Comparison of ENCODE assay signal across 28 mouse cellular contexts in the genomic region with DNA sequence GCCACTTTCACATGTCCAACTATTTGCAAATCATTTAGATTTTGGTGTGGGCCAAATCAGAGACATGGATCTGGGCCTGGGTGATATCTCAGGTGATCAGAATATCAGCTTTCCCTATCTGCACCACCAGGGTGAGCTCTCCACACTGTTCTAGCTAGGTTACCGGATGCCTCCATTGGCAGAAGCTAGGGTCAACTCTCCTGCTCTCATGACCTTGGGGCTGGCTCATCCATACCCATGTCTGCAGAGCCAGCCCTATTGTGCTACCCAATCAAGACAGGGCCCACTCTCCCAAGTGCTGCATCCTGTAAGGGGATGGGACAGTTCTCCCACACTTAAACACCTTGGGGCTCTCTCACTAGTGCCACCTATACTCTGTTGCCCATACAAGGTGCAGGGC.
DNase-seq lines count a peak whose midpoint lies in the region; ATAC-seq and TF ChIP-seq lines count a peak whose summit lies in the region.
"Had no signal": no experiment of that assay in that cellular context is flagged by ENCODE, and none has a peak within 500 bp of the region (broad histone marks: within the 10 kb centered on the region; RNA-seq: fewer than 3 reads in every experiment).

No protein-coding gene starts in this region.

- no peak overlapping the region for H3K27ac ChIP-seq in stomach, embryonic 14.5 days (ENCODE audit: low read length)
- H3K27ac ChIP-seq in stomach, postnatal 0 days (replicated peaks), result no peak overlapping the region
- H3K27ac ChIP-seq in ES-E14 (ENCODE audit: insufficient read depth, low read depth, low read length, poor library complexity, severe bottlenecking), result no peak overlapping the region
- H3K27ac ChIP-seq: embryonic facial prominence, embryonic 13.5 days; forebrain, embryonic 12.5 days; forebrain, embryonic 15.5 days; heart, adult 2 months; heart, embryonic 10.5 days; heart, embryonic 13.5 days; hindbrain, embryonic 13.5 days; hindbrain, postnatal 0 days had no signal

- H3K4me1 ChIP-seq in stomach, embryonic 14.5 days (ENCODE audit: control insufficient read depth, insufficient read depth, low read length), result no peaks in the 10 kb centered on the region
- H3K4me1 ChIP-seq in stomach, postnatal 0 days (replicated peaks; ENCODE audit: control insufficient read depth, insufficient read depth), result no peaks in the 10 kb centered on the region
- H3K4me1 ChIP-seq in ES-E14 (ENCODE audit: control insufficient read depth in 2 of 2, insufficient read depth in 2 of 2, low read length in 2 of 2, poor library complexity in 1 of 2), result no peaks in the 10 kb centered on the region
- H3K4me1 ChIP-seq: embryonic facial prominence, embryonic 13.5 days; forebrain, embryonic 12.5 days; forebrain, embryonic 15.5 days; heart, embryonic 10.5 days; heart, embryonic 13.5 days; hindbrain, embryonic 13.5 days had no signal

- ATAC-seq in stomach, embryonic 14.5 days (ENCODE audit: insufficient number of reproducible peaks, insufficient read depth, low FRiP score, low read depth), result 0 out of 2 replicates have a peak, but pooled peaks have one; percentile 42
- ATAC-seq in stomach, postnatal 0 days (ENCODE audit: low FRiP score, low TSS enrichment), result no peak
- ATAC-seq: forebrain, embryonic 15.5 days; hindbrain, postnatal 0 days; inflammation-experienced regulatory T-cells, adult 6 months; intestine, embryonic 16.5 days had no signal

- peak; percentile 16 for DNase-seq in heart, adult 11 months
- no peak for DNase-seq in heart, postnatal 14 days
- DNase-seq in stomach, postnatal 0 days (ENCODE audit: low spot score), result no peak
- peak; percentile 15 for DNase-seq in ES-E14 (ENCODE audit: low read depth, low spot score)
- peak; percentile 26 for DNase-seq in ZHBTc4 (ENCODE audit: low read depth, low spot score)
- no peak for DNase-seq in kidney, postnatal 36 days
- no peak for DNase-seq in embryo, embryonic 10.5 days (ENCODE audit: low spot score)
- DNase-seq: adrenal gland, postnatal 14 days; B cell, adult 2 months; cerebellum, adult 11 months; cerebellum, adult 2 months; cerebellum, adult 9-11 months; cerebellum, postnatal 36 days; gastrocnemius, postnatal 25 days; heart, adult 2 months; kidney, adult 18-20 months; kidney, adult 9 months had no signal

- TF ChIP-seq EP300 in stomach, postnatal 0 days (optimal IDR thresholded peaks at IDR 0.05), result no peak

- WGBS in stomach, embryonic 14.5 days, result 85% methylated on average over 1 of the region's 1 CpGs
- WGBS in stomach, postnatal 0 days, result 82% methylated on average over 1 of the region's 1 CpGs

- H3K27me3 ChIP-seq in stomach, embryonic 14.5 days (ENCODE audit: control insufficient read depth, insufficient read depth, low read length), result no peaks in the 10 kb centered on the region
- H3K27me3 ChIP-seq in stomach, postnatal 0 days (ENCODE audit: control insufficient read depth, insufficient read depth, low read length), result no peaks in the 10 kb centered on the region
- H3K27me3 ChIP-seq: embryonic facial prominence, embryonic 13.5 days; forebrain, embryonic 12.5 days; forebrain, embryonic 15.5 days; heart, embryonic 13.5 days; hindbrain, embryonic 13.5 days had no signal

- no peaks in the 10 kb centered on the region for H3K9me3 ChIP-seq in stomach, embryonic 14.5 days (ENCODE audit: control insufficient read depth, low read depth, low read length)
- H3K9me3 ChIP-seq in stomach, postnatal 0 days (ENCODE audit: control insufficient read depth, low read length), result no peaks in the 10 kb centered on the region
- H3K9me3 ChIP-seq in ES-E14 (ENCODE audit: control insufficient read depth, insufficient read depth, low read depth, low read length), result no peaks in the 10 kb centered on the region
- H3K9me3 ChIP-seq: embryonic facial prominence, embryonic 13.5 days; forebrain, embryonic 12.5 days; forebrain, embryonic 15.5 days; heart, embryonic 10.5 days; heart, embryonic 13.5 days; hindbrain, embryonic 13.5 days had no signal

- in situ Hi-C loops in ES-E14 (cut with MboI; ENCODE audit: low sequenced_read_pairs in 2 of 2, unreplicated experiment in 2 of 2), result no loop called here

- no peak overlapping the region for H3K4me2 ChIP-seq in stomach, embryonic 14.5 days (replicated peaks; ENCODE audit: low read depth, low read length)
- no peak overlapping the region for H3K4me2 ChIP-seq in stomach, postnatal 0 days (replicated peaks; ENCODE audit: low read depth)
- H3K4me2 ChIP-seq: embryonic facial prominence, embryonic 13.5 days; forebrain, embryonic 12.5 days; forebrain, embryonic 15.5 days; heart, embryonic 13.5 days; hindbrain, embryonic 13.5 days had no signal

- H3K9ac ChIP-seq in stomach, embryonic 14.5 days (replicated peaks; ENCODE audit: low read depth, low read length), result no peak overlapping the region
- H3K9ac ChIP-seq in stomach, postnatal 0 days (ENCODE audit: low read length), result no peak overlapping the region
- no peak overlapping the region for H3K9ac ChIP-seq in ES-E14 (ENCODE audit: insufficient read depth, low read depth, low read length, poor library complexity, severe bottlenecking)
- H3K9ac ChIP-seq: embryonic facial prominence, embryonic 13.5 days; forebrain, embryonic 12.5 days; forebrain, embryonic 15.5 days; heart, embryonic 13.5 days; hindbrain, embryonic 13.5 days had no signal

- no peaks in the 10 kb centered on the region for H3K36me3 ChIP-seq in stomach, embryonic 14.5 days (ENCODE audit: control insufficient read depth, insufficient read depth, low read length)
- H3K36me3 ChIP-seq in stomach, postnatal 0 days (ENCODE audit: control insufficient read depth, insufficient read depth, low read length), result no peaks in the 10 kb centered on the region
- H3K36me3 ChIP-seq in ES-E14 (ENCODE audit: control insufficient read depth, insufficient read depth, low read length, poor library complexity, severe bottlenecking), result no peaks in the 10 kb centered on the region
- H3K36me3 ChIP-seq: embryonic facial prominence, embryonic 13.5 days; forebrain, embryonic 12.5 days; forebrain, embryonic 15.5 days; heart, embryonic 10.5 days; heart, embryonic 13.5 days; hindbrain, embryonic 13.5 days had no signal

- intact Hi-C loops in heart, postnatal 14 days (cut with DNase I), result no loop called here

- TF ChIP-seq CTCF in stomach, postnatal 0 days (IDR thresholded peaks at IDR 0.05; ENCODE audit: low read depth), result no peak

- no peak overlapping the region for H3K4me3 ChIP-seq in stomach, embryonic 14.5 days (ENCODE audit: low read depth, low read length)
- H3K4me3 ChIP-seq in stomach, postnatal 0 days (ENCODE audit: low read depth, low read length), result no peak overlapping the region
- no peak overlapping the region for H3K4me3 ChIP-seq in ES-E14 (ENCODE audit: insufficient read depth in 1 of 2, low read depth in 1 of 2, low read length in 2 of 2, poor library complexity in 1 of 2, severe bottlenecking in 1 of 2)
- H3K4me3 ChIP-seq: embryonic facial prominence, embryonic 13.5 days; erythroblast, embryonic 14.5 days; forebrain, embryonic 12.5 days; forebrain, embryonic 15.5 days; heart, adult 2 months; heart, embryonic 10.5 days; heart, embryonic 13.5 days; hindbrain, embryonic 13.5 days had no signal

TF ChIP-seq in ES-E14, 5 proteins besides CTCF, POLR2A, EP300 and RAD21:
- TF ChIP-seq ZC3H11A (IDR thresholded peaks at IDR 0.05; ENCODE audit: borderline replicate concordance, low read depth, low read length), result no peak
- TF ChIP-seq HCFC1 (IDR thresholded peaks at IDR 0.05; ENCODE audit: borderline replicate concordance, insufficient read depth, low read length), result no peak
- TF ChIP-seq MAFK (IDR thresholded peaks at IDR 0.05; ENCODE audit: insufficient read depth, low read depth, low read length), result no peak
- TF ChIP-seq CHD2 (IDR thresholded peaks at IDR 0.05; ENCODE audit: low read depth, low read length), result no peak
- no peak for TF ChIP-seq ZNF384 (IDR thresholded peaks at IDR 0.05; ENCODE audit: low read depth, low read length)

Comparison
In these comparisons a context has a peak if more than half of its experiments do, and no peak if none do; other contexts are left out.
1. DNase-seq: peak in heart, adult 11 months (single experiment), ES-E14 (single experiment) and ZHBTc4 (single experiment); none in heart, postnatal 14 days (0 of 2), stomach, postnatal 0 days (single experiment), kidney, postnatal 36 days (0 of 2) and embryo, embryonic 10.5 days (single experiment).